Mouse (Mus musculus) CH12.LX (cell line): ENCODE measurements at regions not wholly inside any gene's neighbourhood (a gene's known extent, or its start where the extent isn't known, plus 50 kb on each side); places are given as distances from the start of the nearest gene placed in this dataset.

ENCODE experiments used
- DNase-seq: peaks from one replicate; pipeline ENCODE4 v3.0.0-alpha.2; 2013; ENCODE audit errors: extremely low read depth
- H3K27ac ChIP-seq: 2 replicates; pipeline ENCODE4 v1.5.1; 2012; ENCODE audit warnings: low read depth, mild to moderate bottlenecking, control low read depth, moderate library complexity; ENCODE audit not compliant: insufficient read depth
- H3K27me3 ChIP-seq: replicated peaks from 2 replicates; pipeline ENCODE3; 2012; ENCODE audit warnings: inconsistent platforms
- H3K36me3 ChIP-seq, 2 experiments: replicated peaks in 1 of 2; 2 replicates each; pipeline versions ENCODE3 to v1.6.1; 2012; ENCODE audit warnings: inconsistent platforms in 1 of 2, low read length in 1 of 2, mild to moderate bottlenecking in 1 of 2, mixed read lengths in 1 of 2, moderate library complexity in 1 of 2; ENCODE audit not compliant: control insufficient read depth in 1 of 2, insufficient read depth in 1 of 2
- H3K4me1 ChIP-seq, 2 experiments: 2 replicates each; pipeline ENCODE4 v1.6.1; 2012; ENCODE audit warnings: inconsistent platforms in 1 of 2, moderate library complexity in 1 of 2; ENCODE audit not compliant: insufficient read depth in 2 of 2, control insufficient read depth in 1 of 2
- H3K4me2 ChIP-seq: 2 replicates; pipeline ENCODE4 v1.6.1; 2012; ENCODE audit warnings: low read depth, mild to moderate bottlenecking, control low read depth; ENCODE audit not compliant: poor library complexity, insufficient read depth, severe bottlenecking
- H3K4me3 ChIP-seq, 3 experiments: fragments of 150-350 bp in 1 of 3; sonication (generic) in 1 of 3; replicated peaks in 1 of 3; 2 replicates each; pipeline versions ENCODE3 to v1.5.1; 2011 to 2012; ENCODE audit warnings: low read depth in 2 of 3, low read length in 2 of 3, mild to moderate bottlenecking in 2 of 3, moderate library complexity in 2 of 3, control low read depth in 1 of 3, improper control_type of control experiment in 1 of 3, inconsistent platforms in 1 of 3, mixed read lengths in 1 of 3; ENCODE audit not compliant: poor library complexity in 1 of 3
- H3K79me2 ChIP-seq: replicated peaks from 2 replicates; pipeline ENCODE4 v1.6.1; 2012; ENCODE audit warnings: mild to moderate bottlenecking, moderate library complexity; ENCODE audit not compliant: control insufficient read depth, poor library complexity, insufficient read depth, severe bottlenecking; ENCODE audit errors: extremely low read depth
- H3K9ac ChIP-seq: 2 replicates; pipeline ENCODE4 v1.6.1; 2012; ENCODE audit warnings: low read depth, mild to moderate bottlenecking, control low read depth, moderate library complexity; ENCODE audit not compliant: insufficient read depth
- H3K9me3 ChIP-seq: replicated peaks from 2 replicates; pipeline ENCODE3; 2012; ENCODE audit warnings: low read length, inconsistent platforms, mixed read lengths
- BHLHE40 ChIP-seq: IDR thresholded peaks from 2 replicates; pipeline ENCODE4 v1.6.1; 2011; ENCODE audit warnings: mild to moderate bottlenecking, low read depth, low read length, improper control_type of control experiment
- CHD1 ChIP-seq: IDR thresholded peaks from 2 replicates; pipeline ENCODE4 v1.6.1; 2012; ENCODE audit warnings: low read depth, low read length, improper control_type of control experiment, inconsistent platforms
- E2F4 ChIP-seq: IDR thresholded peaks from 2 replicates; pipeline ENCODE4 v1.6.1; 2011; ENCODE audit warnings: low read depth, low read length, improper control_type of control experiment; ENCODE audit not compliant: insufficient replicate concordance
- EP300 ChIP-seq: IDR thresholded peaks from 2 replicates; pipeline ENCODE4 v1.6.1; 2011; ENCODE audit warnings: low read length, improper control_type of control experiment
- ETS1 ChIP-seq: conservative IDR thresholded peaks from 2 replicates; pipeline ENCODE4 v1.6.1; 2012; ENCODE audit warnings: low read depth, mild to moderate bottlenecking, inconsistent platforms, low read length, improper control_type of control experiment, moderate library complexity
- IRF4 ChIP-seq: IDR thresholded peaks from 2 replicates; pipeline ENCODE4 v1.6.1; 2014; ENCODE audit warnings: low read depth, mild to moderate bottlenecking, inconsistent platforms, low read length, improper control_type of control experiment
- KAT2A ChIP-seq: IDR thresholded peaks from 2 replicates; pipeline ENCODE4 v1.6.1; 2012; ENCODE audit warnings: low read length, improper control_type of control experiment, inconsistent platforms; ENCODE audit not compliant: insufficient replicate concordance
- MAFK ChIP-seq: IDR thresholded peaks from 2 replicates; pipeline ENCODE4 v1.6.1; 2011; ENCODE audit warnings: low read length, improper control_type of control experiment; ENCODE audit not compliant: insufficient replicate concordance
- MAX ChIP-seq: IDR thresholded peaks from 2 replicates; pipeline ENCODE4 v1.6.1; 2011; ENCODE audit warnings: low read length, improper control_type of control experiment
- MAZ ChIP-seq: IDR thresholded peaks from 2 replicates; pipeline ENCODE4 v1.6.1; 2012; ENCODE audit warnings: low read depth, mild to moderate bottlenecking, inconsistent platforms, low read length, improper control_type of control experiment, moderate library complexity
- MXI1 ChIP-seq: IDR thresholded peaks from 2 replicates; pipeline ENCODE4 v1.6.1; 2011; ENCODE audit warnings: mild to moderate bottlenecking, low read depth, low read length, improper control_type of control experiment
- MYC ChIP-seq: IDR thresholded peaks from 2 replicates; pipeline ENCODE4 v1.6.1; 2011; ENCODE audit warnings: low read depth, mild to moderate bottlenecking, improper control_type of control experiment, low read length
- PAX5 ChIP-seq: IDR thresholded peaks from 2 replicates; pipeline ENCODE4 v1.6.1; 2012; ENCODE audit warnings: low read length, inconsistent platforms, mixed read lengths
- POLR2A ChIP-seq: IDR thresholded peaks from 2 replicates; pipeline ENCODE4 v1.6.1; 2011; ENCODE audit warnings: low read depth, mild to moderate bottlenecking, improper control_type of control experiment, low read length
- SIN3A ChIP-seq: IDR thresholded peaks from 2 replicates; pipeline ENCODE4 v1.6.1; 2012; ENCODE audit warnings: low read length, improper control_type of control experiment, inconsistent platforms
- TBP ChIP-seq: conservative IDR thresholded peaks from 2 replicates; pipeline ENCODE4 v1.6.1; 2011; ENCODE audit warnings: low read depth, low read length, improper control_type of control experiment
- TCF12 ChIP-seq: IDR thresholded peaks from 2 replicates; pipeline ENCODE4 v1.6.1; 2014; ENCODE audit warnings: low read depth, mild to moderate bottlenecking, inconsistent platforms, low read length, improper control_type of control experiment
- UBTF ChIP-seq: IDR thresholded peaks from 2 replicates; pipeline ENCODE4 v1.6.1; 2012; ENCODE audit warnings: low read depth, mild to moderate bottlenecking, inconsistent platforms, low read length, improper control_type of control experiment, moderate library complexity
- USF1 ChIP-seq: IDR thresholded peaks from 2 replicates; pipeline ENCODE4 v1.6.1; 2014; ENCODE audit warnings: low read depth, mild to moderate bottlenecking, inconsistent platforms, low read length, improper control_type of control experiment
- ZC3H11A ChIP-seq: IDR thresholded peaks from 2 replicates; pipeline ENCODE4 v1.6.1; 2012; ENCODE audit warnings: low read depth, mild to moderate bottlenecking, inconsistent platforms, low read length, improper control_type of control experiment
- ZKSCAN1 ChIP-seq: IDR thresholded peaks from 2 replicates; pipeline ENCODE4 v1.6.1; 2012; ENCODE audit warnings: low read depth, inconsistent platforms, low read length, improper control_type of control experiment, borderline replicate concordance
- ZMIZ1 ChIP-seq: IDR thresholded peaks from 2 replicates; pipeline ENCODE4 v1.6.1; 2012; ENCODE audit warnings: low read depth, mild to moderate bottlenecking, inconsistent platforms, low read length, improper control_type of control experiment
- ZNF384 ChIP-seq: IDR thresholded peaks from 2 replicates; pipeline ENCODE4 v1.6.1; 2012; ENCODE audit warnings: low read depth, low read length, improper control_type of control experiment, inconsistent platforms
- dilution Hi-C: fragments of 300-500 bp; cut with MboI; formaldehyde crosslinking; loops from 2 replicates; pipeline ENCODE4 v1.14.3; 2020; ENCODE audit warnings: low sequenced_read_pairs; ENCODE audit not compliant: extremely low pct_unique_long_range_greater_than_20kb, extremely low pct_ligation_motif_present
- in situ Hi-C: fragments of 300-500 bp; cut with MboI; formaldehyde crosslinking; loops from 3 replicates; pipeline ENCODE4 v1.14.3; 2019; ENCODE audit warnings: low sequenced_read_pairs, low pct_ligation_motif_present, low pct_unique_long_range_greater_than_20kb, mixed read lengths

- no peaks in the 10 kb centered on the region for H3K79me2 ChIP-seq
- H3K36me3 ChIP-seq, result no peaks in the 10 kb centered on the region
- no peaks in the 10 kb centered on the region for H3K27me3 ChIP-seq
- H3K27ac ChIP-seq, result no peak overlapping the region; the same call in 1 of the 2 replicates
- no peak for DNase-seq
- no peak overlapping the region for H3K4me3 ChIP-seq
- H3K4me1 ChIP-seq, result no peaks in the 10 kb centered on the region
- dilution Hi-C loops, result no loop called here
- H3K4me2 ChIP-seq, result no peak overlapping the region
- no peak overlapping the region for H3K9ac ChIP-seq
- in situ Hi-C loops, result no loop called here
- no peak for TF ChIP-seq ZKSCAN1
- TF ChIP-seq POLR2A, result no peak
- no peak for TF ChIP-seq ZC3H11A
- no peak for TF ChIP-seq ZMIZ1
- TF ChIP-seq BHLHE40, result no peak
- TF ChIP-seq E2F4, result no peak
- TF ChIP-seq MYC, result no peak
- no peak for TF ChIP-seq CHD1
- TF ChIP-seq USF1, result no peak
- TF ChIP-seq MAFK, result no peak
- TF ChIP-seq IRF4, result no peak
- no peak for TF ChIP-seq MAX
- TF ChIP-seq SIN3A, result no peak
- no peaks in the 10 kb centered on the region for H3K9me3 ChIP-seq
Measured at GRCm38 (mm10) chr2:148527755-148528154, 84.4 kb upstream of the Cd93 start.

- TF ChIP-seq ETS1 (no peak), ZNF384 (no peak), MAFK (no peak), USF1 (no peak), MAX (no peak), IRF4 (no peak), POLR2A (no peak), MXI1 (no peak), UBTF (no peak), TCF12 (no peak), TBP (no peak), CHD1 (no peak), MYC (no peak), E2F4 (no peak), EP300 (no peak), MAZ (no peak), PAX5 (no peak), KAT2A (no peak)
- TF ChIP-seq, all 38 proteins: peak for 0
- no peak for DNase-seq
- in situ Hi-C loops, result no loop called here
- dilution Hi-C loops, result no loop called here
- H3K9ac ChIP-seq, result no peak overlapping the region
- H3K9me3 ChIP-seq, result no peaks in the 10 kb centered on the region
- H3K79me2 ChIP-seq, result no peaks in the 10 kb centered on the region
- no peak overlapping the region for H3K27ac ChIP-seq
- H3K4me3 ChIP-seq, result no peak overlapping the region
- H3K4me2 ChIP-seq, result no peak overlapping the region
- H3K36me3 ChIP-seq, result no peaks in the 10 kb centered on the region
- peaks cover 0 to 6% of the 10 kb centered on the region in 2 experiments; a peak in 2 of 4 replicates for H3K4me1 ChIP-seq
- H3K27me3 ChIP-seq, result no peaks in the 10 kb centered on the region
Measured at GRCm38 (mm10) chr2:148525496-148525895, 82.1 kb upstream of the Cd93 start.
